Mouse (Mus musculus) liver, embryonic 14.5 days (tissue): ENCODE results near the gene Guca2a. TPM values are rescaled to one million over a fixed set of nuclear protein-coding genes. Genes with fewer than 3 reads are reported as not detected.

Experiments
- ATAC-seq: fragments of 200-750 bp; cut with Nextera tagmentation; 2 replicates; pipeline ENCODE4 v1.8.0; 2017; ENCODE audit warnings: moderate number of reproducible peaks, mild to moderate bottlenecking, moderate library complexity; ENCODE audit not compliant: insufficient read depth
- DNase-seq, 3 experiments: peaks; one replicate each; pipeline ENCODE4 v3.0.0-alpha.2; 2012 to 2013; ENCODE audit warnings: low read depth in 3 of 3, low spot score in 3 of 3
- H3K27ac ChIP-seq: fragments of 300-500 bp; sonication (generic); 2 replicates; pipeline ENCODE4 v1.5.1; 2014; ENCODE audit warnings: moderate library complexity, mild to moderate bottlenecking, control low read depth, inconsistent platforms
- H3K27me3 ChIP-seq: fragments of 300-500 bp; sonication (generic); 2 replicates; pipeline ENCODE4 v1.6.1; 2014; ENCODE audit warnings: mild to moderate bottlenecking, low read length, moderate library complexity; ENCODE audit not compliant: control insufficient read depth, insufficient read depth
- H3K36me3 ChIP-seq: fragments of 300-500 bp; sonication (generic); replicated peaks from 2 replicates; pipeline ENCODE4 v1.6.1; 2014; ENCODE audit warnings: low read depth; ENCODE audit not compliant: control insufficient read depth, insufficient read depth
- H3K4me1 ChIP-seq, 2 experiments: fragments of 200-500 bp in 1 of 2; fragments of 300-500 bp in 1 of 2; sonication (generic) in 1 of 2; replicated peaks; 2 replicates each; pipeline ENCODE4 v1.6.1; 2012 to 2014; ENCODE audit warnings: antibody characterized with exemption in 1 of 2, inconsistent platforms in 1 of 2, low read length in 1 of 2; ENCODE audit not compliant: control insufficient read depth in 2 of 2, insufficient read depth in 2 of 2
- H3K4me2 ChIP-seq: fragments of 300-500 bp; sonication (generic); 2 replicates; pipeline ENCODE4 v1.6.1; 2014; ENCODE audit warnings: low read depth, mild to moderate bottlenecking, control low read depth, moderate library complexity
- H3K4me3 ChIP-seq, 2 experiments: fragments of 200-500 bp in 1 of 2; fragments of 300-500 bp in 1 of 2; sonication (generic) in 1 of 2; 2 replicates each; pipeline ENCODE4 v1.5.1; 2012 to 2014; ENCODE audit warnings: low read depth in 2 of 2, low read length in 2 of 2, mild to moderate bottlenecking in 2 of 2, control low read depth in 1 of 2, inconsistent platforms in 1 of 2, moderate library complexity in 1 of 2; ENCODE audit not compliant: insufficient read depth in 1 of 2
- H3K9ac ChIP-seq: fragments of 300-500 bp; sonication (generic); replicated peaks from 2 replicates; pipeline ENCODE4 v1.6.1; 2014; ENCODE audit warnings: mild to moderate bottlenecking, control low read depth, moderate library complexity
- H3K9me3 ChIP-seq: fragments of 300-500 bp; sonication (generic); 2 replicates; pipeline ENCODE4 v1.6.1; 2016; ENCODE audit warnings: low read length, mixed read lengths; ENCODE audit not compliant: control insufficient read depth
- CTCF ChIP-seq: IDR thresholded peaks from 2 replicates; pipeline ENCODE4 v1.5.1; 2016; ENCODE audit warnings: antibody characterized with exemption, low read depth, control low read depth
- EP300 ChIP-seq: IDR thresholded peaks from 2 replicates; pipeline ENCODE4 v1.6.1; 2016; ENCODE audit warnings: antibody characterized with exemption, low read depth
- WGBS: fragments of 180-500 bp; shearing (Covaris S2); extraction: QIAGEN DNeasy Blood & Tissue Kit; methylation state at CpG from one replicate; pipeline ENCODE4 v1.1.7; 2014; ENCODE audit not compliant: insufficient replicate concordance; 5-methylcytosine and 5-hydroxymethylcytosine counted together
- polyA plus RNA-seq, 2 experiments: library from polyadenylated mRNA; depleted of rRNA in 1 of 2; stranded (reverse) in 1 of 2; unstranded in 1 of 2; fragments of >200 nt; fragmentation: Nextera tagmentation in 1 of 2; extraction: Ambion mirVana in 1 of 2; gene quantifications; 2 replicates each; pipeline versions ENCODE4 v1.2.1 to v1.2.3; 2012 to 2014

The Guca2a gene
- polyA plus RNA-seq, 2 experiments, result not detected

DNA sequence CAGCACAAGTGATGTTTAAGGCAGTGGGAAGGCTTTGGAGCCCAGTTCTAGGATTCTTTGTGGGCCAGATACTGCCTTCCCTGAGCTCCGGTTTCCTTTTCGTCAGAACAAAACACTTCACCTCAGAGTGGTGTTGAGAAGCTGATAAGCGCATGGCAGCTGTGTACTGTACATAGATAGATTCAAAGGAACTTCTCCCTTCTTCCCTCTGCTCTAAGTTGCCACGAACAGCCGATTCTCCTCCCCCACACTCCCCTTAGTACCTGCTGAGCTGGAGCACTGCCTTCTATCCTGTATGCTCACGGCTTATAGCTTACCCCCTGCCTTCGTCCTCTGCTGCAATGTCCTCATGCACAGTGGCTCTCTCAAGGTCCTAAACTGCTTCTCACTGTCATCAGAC lies 4.8 kb upstream of the Guca2a start:
- Histone ChIP-seq H3K4me1 (peaks cover 0 to 10% of the 10 kb centered on the region in 2 experiments; a peak in 2 of 4 replicates), H3K36me3 (no peaks in the 10 kb centered on the region; the same call in 1 of the 2 replicates), H3K27ac (no peak overlapping the region), H3K9ac (no peak overlapping the region), H3K4me3 (no peak overlapping the region), H3K27me3 (no peaks in the 10 kb centered on the region), H3K4me2 (no peak overlapping the region), H3K9me3 (no peaks in the 10 kb centered on the region)
- DNase-seq (no peak), ATAC-seq (no peak)
- WGBS, result 31% methylated on average over 7 of the region's 7 CpGs
- TF ChIP-seq CTCF (no peak), EP300 (no peak)

DNA sequence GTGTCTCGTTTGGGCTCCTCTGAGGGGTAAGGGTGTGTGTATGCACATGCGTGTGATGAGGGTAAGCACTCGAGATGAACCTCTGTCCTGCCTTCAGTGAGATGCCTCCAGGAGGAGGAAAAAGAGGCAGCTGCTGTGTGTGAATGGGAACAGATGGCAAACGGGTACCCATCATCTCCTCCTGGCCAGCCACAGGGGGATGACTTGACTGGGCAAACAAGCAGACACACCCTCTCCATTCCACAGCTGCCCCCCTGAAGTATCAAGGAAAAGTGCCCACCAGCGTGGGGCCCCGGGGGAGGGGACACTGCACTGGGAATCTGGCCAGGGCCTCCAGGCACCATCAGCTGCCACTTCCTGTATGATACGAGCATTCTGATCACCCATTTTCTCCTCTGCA lies 4.2 kb upstream of the Guca2a start:
- Histone ChIP-seq H3K4me1 (peaks cover 0 to 10% of the 10 kb centered on the region in 2 experiments; a peak in 2 of 4 replicates), H3K4me2 (no peak overlapping the region), H3K27me3 (no peaks in the 10 kb centered on the region), H3K27ac (no peak overlapping the region), H3K4me3 (no peak overlapping the region), H3K9ac (no peak overlapping the region), H3K36me3 (no peaks in the 10 kb centered on the region; the same call in 1 of the 2 replicates), H3K9me3 (no peaks in the 10 kb centered on the region)
- TF ChIP-seq CTCF (no peak), EP300 (no peak)
- 59% methylated on average over 7 of the region's 7 CpGs for WGBS
- no peak for ATAC-seq
- DNase-seq, result no peak

DNA sequence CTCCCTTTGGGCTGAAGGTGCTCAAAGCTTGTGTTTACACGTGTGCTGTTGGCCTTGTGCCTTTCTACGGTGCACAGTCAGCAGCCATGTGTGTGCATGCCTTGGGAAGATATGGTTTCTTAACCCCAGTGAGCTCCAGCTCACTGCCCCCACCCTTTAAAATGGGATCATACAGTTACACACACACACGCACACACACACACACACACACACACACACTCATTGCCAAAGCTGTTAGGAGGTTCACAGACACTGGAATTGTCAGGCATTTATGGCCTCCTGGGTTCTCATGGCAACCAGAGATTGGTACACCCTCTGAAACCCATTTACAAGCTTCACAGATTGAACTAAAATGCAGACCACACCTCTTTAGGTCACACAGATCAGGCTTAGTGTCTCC lies 3.6 kb upstream of the Guca2a start:
- Histone ChIP-seq H3K4me2 (no peak overlapping the region), H3K9me3 (no peaks in the 10 kb centered on the region), H3K36me3 (no peaks in the 10 kb centered on the region; the same call in 1 of the 2 replicates), H3K4me1 (peaks cover 0 to 10% of the 10 kb centered on the region in 2 experiments; a peak in 2 of 4 replicates), H3K9ac (no peak overlapping the region), H3K27ac (no peak overlapping the region), H3K27me3 (no peaks in the 10 kb centered on the region), H3K4me3 (no peak overlapping the region)
- DNase-seq (no peak), ATAC-seq (no peak)
- TF ChIP-seq CTCF (no peak), EP300 (no peak)
- 68% methylated on average over 3 of the region's 3 CpGs for WGBS

DNA sequence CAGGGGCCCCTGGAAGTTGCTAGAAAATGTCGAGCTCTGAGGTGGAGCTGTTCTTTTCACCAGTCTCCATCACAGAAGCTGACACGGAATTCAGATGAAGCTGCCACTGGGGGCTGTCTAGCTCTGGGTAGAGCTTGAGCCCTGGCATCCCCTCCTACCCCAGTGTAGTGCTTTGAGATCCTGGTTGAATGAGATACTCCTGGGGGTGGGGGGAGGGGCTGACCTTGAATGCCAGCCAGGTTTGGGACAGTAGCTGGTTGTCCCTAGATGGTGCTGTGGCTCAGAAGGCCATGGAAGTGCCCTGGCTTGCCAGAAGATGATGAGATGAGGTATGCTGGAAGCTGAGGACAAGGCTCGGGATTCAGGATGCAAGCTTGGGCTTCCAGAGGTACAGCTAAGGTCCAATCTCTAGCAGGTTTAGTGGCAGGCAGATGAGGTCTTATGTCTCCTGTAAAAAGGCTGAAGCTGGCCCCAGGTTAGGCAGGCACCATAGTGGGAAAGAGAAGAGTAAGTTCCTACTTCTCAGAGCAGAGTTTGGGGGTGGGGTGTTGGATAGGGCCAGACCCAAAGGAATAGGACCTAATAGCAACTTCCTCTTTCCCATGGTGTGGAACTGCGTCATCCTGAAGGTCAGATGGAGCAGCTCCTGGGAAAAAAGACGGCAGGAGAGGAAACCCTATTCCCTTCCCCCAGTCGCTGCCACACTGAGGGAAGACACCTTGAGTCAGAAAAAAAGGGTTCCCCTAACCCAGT lies 2.4 kb upstream of the Guca2a start:
- H3K9ac ChIP-seq, result no peak overlapping the region
- no peak for DNase-seq
- no peak for ATAC-seq
- TF ChIP-seq EP300, result no peak
- TF ChIP-seq CTCF, result no peak
- WGBS, result 45% methylated on average over 6 of the region's 6 CpGs
- H3K27ac ChIP-seq, result no peak overlapping the region
- H3K36me3 ChIP-seq, result no peaks in the 10 kb centered on the region; the same call in 1 of the 2 replicates
- no peaks in the 10 kb centered on the region for H3K9me3 ChIP-seq
- no peak overlapping the region for H3K4me3 ChIP-seq
- H3K4me1 ChIP-seq, result peaks cover 0 to 10% of the 10 kb centered on the region in 2 experiments; a peak in 2 of 4 replicates
- H3K4me2 ChIP-seq, result no peak overlapping the region
- H3K27me3 ChIP-seq, result no peaks in the 10 kb centered on the region

DNA sequence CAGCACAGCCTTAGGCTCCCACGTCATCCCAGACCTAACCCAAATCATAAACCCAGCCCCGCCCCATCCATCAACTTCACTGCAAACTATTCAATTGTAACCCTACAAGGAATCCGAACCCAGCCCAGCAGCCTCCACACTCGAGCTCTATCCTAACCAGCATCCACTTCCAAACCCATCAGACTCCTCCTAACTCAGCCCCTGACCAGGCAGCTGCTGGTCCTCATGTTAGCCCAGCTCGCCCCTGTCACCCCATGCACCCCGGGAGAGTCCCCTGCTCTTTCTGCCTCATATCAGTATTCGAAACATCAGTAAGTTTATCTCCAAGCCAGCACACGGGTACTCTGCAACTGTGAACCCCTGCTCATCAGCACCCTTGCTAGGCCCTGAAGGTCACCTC lies 1.8 kb upstream of the Guca2a start:
- H3K4me2 ChIP-seq, result no peak overlapping the region
- no peaks in the 10 kb centered on the region for H3K9me3 ChIP-seq
- ATAC-seq (no peak), DNase-seq (no peak)
- WGBS, result 47% methylated on average over 8 of the region's 8 CpGs
- no peaks in the 10 kb centered on the region for H3K27me3 ChIP-seq
- H3K9ac ChIP-seq, result no peak overlapping the region
- peaks cover 0 to 10% of the 10 kb centered on the region in 2 experiments; a peak in 2 of 4 replicates for H3K4me1 ChIP-seq
- TF ChIP-seq EP300 (no peak), CTCF (no peak)
- H3K27ac ChIP-seq, result no peak overlapping the region
- H3K4me3 ChIP-seq, result no peak overlapping the region
- H3K36me3 ChIP-seq, result no peaks in the 10 kb centered on the region
